Mouse (Mus musculus) ES-E14 (cell line): ENCODE data around the gene Parp3. TPM values are rescaled to one million over a fixed set of nuclear protein-coding genes. Genes with fewer than 3 reads are reported as not detected.

Source experiments
- DNase-seq: peaks from one replicate; pipeline ENCODE4 v3.0.0-alpha.2; 2013; ENCODE audit warnings: low read depth, low spot score
- H3K27ac ChIP-seq: 2 replicates; pipeline ENCODE4 v1.5.1; 2012; ENCODE audit warnings: low read depth, mild to moderate bottlenecking, low read length, moderate library complexity, mixed read lengths; ENCODE audit not compliant: poor library complexity, insufficient read depth, severe bottlenecking
- H3K36me3 ChIP-seq: 2 replicates; pipeline ENCODE4 v1.6.1; 2012; ENCODE audit warnings: mild to moderate bottlenecking, low read length, moderate library complexity, mixed read lengths; ENCODE audit not compliant: control insufficient read depth, poor library complexity, insufficient read depth, severe bottlenecking
- H3K4me1 ChIP-seq, 2 experiments: fragments of 150-350 bp in 1 of 2; sonication (generic) in 1 of 2; 2 replicates each; pipeline ENCODE4 v1.6.1; 2012; ENCODE audit warnings: low read length in 2 of 2, mild to moderate bottlenecking in 1 of 2, mixed read lengths in 1 of 2; ENCODE audit not compliant: control insufficient read depth in 2 of 2, insufficient read depth in 2 of 2, poor library complexity in 1 of 2
- H3K4me3 ChIP-seq, 2 experiments: fragments of 150-350 bp in 1 of 2; sonication (generic) in 1 of 2; 2 replicates each; pipeline ENCODE4 v1.5.1; 2012; ENCODE audit warnings: low read length in 2 of 2, low read depth in 1 of 2, mild to moderate bottlenecking in 1 of 2, mixed read lengths in 1 of 2; ENCODE audit not compliant: insufficient read depth in 1 of 2, poor library complexity in 1 of 2, severe bottlenecking in 1 of 2
- H3K9ac ChIP-seq: 2 replicates; pipeline ENCODE4 v1.6.1; 2012; ENCODE audit warnings: low read depth, mild to moderate bottlenecking, low read length, mixed read lengths; ENCODE audit not compliant: poor library complexity, insufficient read depth, severe bottlenecking
- H3K9me3 ChIP-seq: fragments of 150-350 bp; sonication (generic); 2 replicates; pipeline ENCODE4 v1.6.1; 2012; ENCODE audit warnings: low read depth, mild to moderate bottlenecking, low read length; ENCODE audit not compliant: control insufficient read depth, insufficient read depth
- CHD2 ChIP-seq: IDR thresholded peaks from 2 replicates; pipeline ENCODE4 v1.6.1; 2014; ENCODE audit warnings: mild to moderate bottlenecking, low read depth, low read length, inconsistent platforms
- HCFC1 ChIP-seq: IDR thresholded peaks from 2 replicates; pipeline ENCODE4 v1.6.1; 2012; ENCODE audit warnings: low read length, inconsistent platforms, borderline replicate concordance; ENCODE audit not compliant: insufficient read depth
- MAFK ChIP-seq: IDR thresholded peaks from 2 replicates; pipeline ENCODE4 v1.6.1; 2014; ENCODE audit warnings: mild to moderate bottlenecking, low read depth, low read length, inconsistent platforms; ENCODE audit not compliant: insufficient read depth
- ZC3H11A ChIP-seq: IDR thresholded peaks from 2 replicates; pipeline ENCODE4 v1.6.1; 2012; ENCODE audit warnings: low read depth, mild to moderate bottlenecking, inconsistent platforms, low read length, borderline replicate concordance
- ZNF384 ChIP-seq: IDR thresholded peaks from 2 replicates; pipeline ENCODE4 v1.6.1; 2012; ENCODE audit warnings: low read depth, low read length, inconsistent platforms
- in situ Hi-C, 2 experiments: fragments of 600-800 bp; cut with MboI; formaldehyde crosslinking; loops; one replicate each; pipeline ENCODE4 v1.15.1; 2025; ENCODE audit warnings: low sequenced_read_pairs in 2 of 2, inconsistent platforms in 1 of 2; ENCODE audit not compliant: unreplicated experiment in 2 of 2
- total RNA-seq: library from RNA; depleted of rRNA; stranded (reverse); fragments of 300-350 nt; gene quantifications from 2 replicates; pipeline ENCODE4 v1.2.3, GENCODE M21; 2012

Parp3 gene
- total RNA-seq, 1 experiment = 6.0 TPM

DNA sequence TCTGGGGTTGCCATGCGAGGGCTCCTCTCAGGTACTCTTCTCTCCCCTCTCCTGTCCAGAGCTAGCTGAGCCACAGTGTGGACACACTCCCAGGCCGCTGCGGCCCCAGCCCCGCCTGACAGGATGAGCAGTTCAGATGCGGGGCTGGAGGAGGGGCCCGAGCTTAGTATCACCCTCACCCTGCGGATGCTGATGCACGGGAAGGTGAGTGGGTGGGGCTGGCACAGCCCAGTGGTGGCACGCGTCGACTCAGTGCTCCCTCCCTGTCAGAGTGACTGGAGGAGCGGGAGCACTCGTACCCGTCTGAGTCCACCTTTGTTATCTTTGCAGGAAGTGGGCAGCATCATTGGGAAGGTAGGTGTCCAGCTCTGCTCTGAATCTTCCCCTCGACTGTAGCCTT, 16.8 kb downstream of the Parp3 start:
- no peak overlapping the region for H3K27ac ChIP-seq
- TF ChIP-seq MAFK = no peak
- TF ChIP-seq ZC3H11A = no peak
- no peak for TF ChIP-seq HCFC1
- no peak for TF ChIP-seq ZNF384
- in situ Hi-C loops = no loop called here
- H3K9me3 ChIP-seq = no peaks in the 10 kb centered on the region
- H3K36me3 ChIP-seq = peaks cover 30% of the 10 kb centered on the region
- H3K4me3 ChIP-seq = no peak overlapping the region
- peaks cover 14 to 56% of the 10 kb centered on the region in 2 experiments for H3K4me1 ChIP-seq
- no peak overlapping the region for H3K9ac ChIP-seq
- DNase-seq = no peak

- peak overlapping the region; percentile 11; the same call in 1 of the 2 replicates for H3K9ac ChIP-seq
- in situ Hi-C loops = no loop called here
- peaks cover 14 to 40% of the 10 kb centered on the region in 2 experiments for H3K4me1 ChIP-seq
- no peak overlapping the region for H3K27ac ChIP-seq
- H3K4me3 ChIP-seq = no peak overlapping the region
- TF ChIP-seq CHD2 (no peak), HCFC1 (no peak), MAFK (no peak), ZC3H11A (no peak), ZNF384 (no peak)
- DNase-seq = no peak
- peaks cover 22% of the 10 kb centered on the region for H3K36me3 ChIP-seq
- H3K9me3 ChIP-seq = no peaks in the 10 kb centered on the region
These were observed 18.8 kb downstream of the Parp3 start for GRCm38 (mm10) chr9:106457920-106458319.

- H3K4me1 ChIP-seq = peaks cover 14 to 39% of the 10 kb centered on the region in 2 experiments
- no peak for DNase-seq
- no peaks in the 10 kb centered on the region for H3K9me3 ChIP-seq
- in situ Hi-C loops = no loop called here
- peaks cover 18% of the 10 kb centered on the region for H3K36me3 ChIP-seq
- H3K4me3 ChIP-seq = no peak overlapping the region
- H3K9ac ChIP-seq = peak overlapping the region; percentile 11; the same call in 1 of the 2 replicates
- no peak for TF ChIP-seq ZNF384
- TF ChIP-seq HCFC1 = no peak
- TF ChIP-seq MAFK = no peak
- no peak for TF ChIP-seq CHD2
- H3K27ac ChIP-seq = no peak overlapping the region
These were observed 19.6 kb downstream of the Parp3 start for GRCm38 (mm10) chr9:106457163-106457559.

- in situ Hi-C loops = no loop called here
- no peak for TF ChIP-seq MAFK
- no peak for TF ChIP-seq ZC3H11A
- Histone ChIP-seq H3K27ac (peak overlapping the region; percentile 61; the same call in 1 of the 2 replicates), H3K9ac (peak overlapping the region; percentile 60; the same call in 1 of the 2 replicates), H3K36me3 (peaks cover 12% of the 10 kb centered on the region), H3K4me1 (peaks cover 14 to 42% of the 10 kb centered on the region in 2 experiments), H3K9me3 (no peaks in the 10 kb centered on the region), H3K4me3 (no peak overlapping the region; a peak in 1 of 4 replicates)
- no peak for DNase-seq
These were observed 20.2 kb downstream of the Parp3 start for GRCm38 (mm10) chr9:106456325-106457162.
